Mouse (Mus musculus): ENCODE results near the gene Ndufaf2.

- TF ChIP-seq CTCF (conservative IDR thresholded peaks at IDR 0.05 in 1 of 2, IDR thresholded peaks at IDR 0.05 in 1 of 2; ENCODE audit: low read depth in 2 of 2, low read length in 2 of 2) (no peak), UBTF (IDR thresholded peaks at IDR 0.05; ENCODE audit: low read depth, low read length) (no peak), ETS1 (conservative IDR thresholded peaks at IDR 0.05; ENCODE audit: low read depth, low read length) (no peak), NRF1 (IDR thresholded peaks at IDR 0.05; ENCODE audit: low read depth, low read length) (no peak), MAFK (IDR thresholded peaks at IDR 0.05; ENCODE audit: insufficient replicate concordance, low read length) (no peak), POLR2AphosphoS2 (IDR thresholded peaks at IDR 0.05; ENCODE audit: low read depth, low read length) (no peak), GABPA (IDR thresholded peaks at IDR 0.05; ENCODE audit: insufficient replicate concordance, low read depth, low read length) (no peak), ZNF384 (IDR thresholded peaks at IDR 0.05; ENCODE audit: low read depth, low read length) (no peak)
These were observed 119.0 kb downstream of the Ndufaf2 start for GRCm38 (mm10) chr13:108039375-108039774.

All from CH12.LX (cell line).